Mouse (Mus musculus): Measurements from ENCODE around the gene Cfap100. TPM values are rescaled to one million over a fixed set of nuclear protein-coding genes. Genes with fewer than 3 reads are reported as not detected.

Cfap100 gene
- total RNA-seq (2015; ENCODE audit: low replicate concordance), result not detected in 2 replicates
- not detected in 2 replicates for total RNA-seq (2017; ENCODE audit: low replicate concordance)

GRCm38 (mm10) chr6:90428380-90428974, at the start of gene Cfap100:
Gene Cfap100 (minus strand): TSS chr6:90428797.
- ATAC-seq (replicated peaks; ENCODE audit: low FRiP score, poor library complexity, severe bottlenecking), result no peak

GRCm38 (mm10) chr6:90476941-90477518, 48.4 kb upstream of the Cfap100 start:
- no peak for ATAC-seq (replicated peaks; ENCODE audit: low FRiP score, poor library complexity, severe bottlenecking)

GRCm38 (mm10) chr6:90475854-90476212, 47.2 kb upstream of the Cfap100 start:
- ATAC-seq (replicated peaks; ENCODE audit: low FRiP score, poor library complexity, severe bottlenecking), result no peak

- no peak for ATAC-seq (replicated peaks; ENCODE audit: low FRiP score, poor library complexity, severe bottlenecking)
Observed at GRCm38 (mm10) chr6:90475176-90475853, 46.7 kb upstream of the Cfap100 start.

- no peak for ATAC-seq (replicated peaks; ENCODE audit: low FRiP score, poor library complexity, severe bottlenecking)
Observed at GRCm38 (mm10) chr6:90474361-90474750, 45.8 kb upstream of the Cfap100 start.

GRCm38 (mm10) chr6:90473630-90474360, 45.2 kb upstream of the Cfap100 start:
- ATAC-seq (replicated peaks; ENCODE audit: low FRiP score, poor library complexity, severe bottlenecking), result no peak

GRCm38 (mm10) chr6:90472697-90473096, 44.1 kb upstream of the Cfap100 start:
- ATAC-seq (replicated peaks; ENCODE audit: low FRiP score, poor library complexity, severe bottlenecking), result no peak

- ATAC-seq (replicated peaks; ENCODE audit: low FRiP score, poor library complexity, severe bottlenecking), result no peak
Observed at GRCm38 (mm10) chr6:90472079-90472478, 43.5 kb upstream of the Cfap100 start.

GRCm38 (mm10) chr6:90470947-90471541, 42.4 kb upstream of the Cfap100 start:
- no peak for ATAC-seq (replicated peaks; ENCODE audit: low FRiP score, poor library complexity, severe bottlenecking)

GRCm38 (mm10) chr6:90470255-90470654, 41.7 kb upstream of the Cfap100 start:
- ATAC-seq (replicated peaks; ENCODE audit: low FRiP score, poor library complexity, severe bottlenecking), result no peak

GRCm38 (mm10) chr6:90469041-90469440, 40.4 kb upstream of the Cfap100 start:
- ATAC-seq (replicated peaks; ENCODE audit: low FRiP score, poor library complexity, severe bottlenecking), result no peak

GRCm38 (mm10) chr6:90468216-90468615, 39.6 kb upstream of the Cfap100 start:
- ATAC-seq (replicated peaks; ENCODE audit: low FRiP score, poor library complexity, severe bottlenecking), result no peak

- no peak for ATAC-seq (replicated peaks; ENCODE audit: low FRiP score, poor library complexity, severe bottlenecking)
Observed at GRCm38 (mm10) chr6:90466847-90467410, 38.3 kb upstream of the Cfap100 start.

GRCm38 (mm10) chr6:90466079-90466478, 37.5 kb upstream of the Cfap100 start:
- ATAC-seq (replicated peaks; ENCODE audit: low FRiP score, poor library complexity, severe bottlenecking), result no peak

- no peak for ATAC-seq (replicated peaks; ENCODE audit: low FRiP score, poor library complexity, severe bottlenecking)
Observed at GRCm38 (mm10) chr6:90465028-90465640, 36.5 kb upstream of the Cfap100 start.

- ATAC-seq (replicated peaks; ENCODE audit: low FRiP score, poor library complexity, severe bottlenecking), result no peak
Observed at GRCm38 (mm10) chr6:90463890-90464421, 35.4 kb upstream of the Cfap100 start.

GRCm38 (mm10) chr6:90463228-90463862, 34.7 kb upstream of the Cfap100 start:
- ATAC-seq (replicated peaks; ENCODE audit: low FRiP score, poor library complexity, severe bottlenecking), result no peak

- no peak for ATAC-seq (replicated peaks; ENCODE audit: low FRiP score, poor library complexity, severe bottlenecking)
Observed at GRCm38 (mm10) chr6:90462841-90463227, 34.2 kb upstream of the Cfap100 start.

GRCm38 (mm10) chr6:90462181-90462706, 33.6 kb upstream of the Cfap100 start, which contains the start of gene Klf15:
Gene Klf15 (plus strand): TSS chr6:90462576.
- no peak for ATAC-seq (replicated peaks; ENCODE audit: low FRiP score, poor library complexity, severe bottlenecking)
